Mouse (Mus musculus) intestine, embryonic 15.5 days (tissue): ENCODE results near the gene Slc25a35. TPM values are rescaled to one million over a fixed set of nuclear protein-coding genes. Genes with fewer than 3 reads are reported as not detected.
"Not testable (repeated sequence)": the region's sequence is repeated elsewhere in the genome, so short reads cannot be mapped to it uniquely, and the experiment has no call there.

Experiments
- ATAC-seq: fragments of 200-750 bp; cut with Nextera tagmentation; 2 replicates; pipeline ENCODE4 v1.8.0; 2017; ENCODE audit warnings: moderate TSS enrichment, moderate library complexity
- H3K27ac ChIP-seq: fragments of 300-500 bp; sonication (generic); 2 replicates; pipeline ENCODE4 v1.5.1; 2015; ENCODE audit warnings: mild to moderate bottlenecking, inconsistent platforms
- H3K27me3 ChIP-seq: fragments of 300-500 bp; sonication (generic); replicated peaks from 2 replicates; pipeline ENCODE4 v1.6.1; 2015; ENCODE audit warnings: inconsistent platforms
- H3K36me3 ChIP-seq: fragments of 300-500 bp; sonication (generic); 2 replicates; pipeline ENCODE4 v1.6.1; 2015; ENCODE audit warnings: inconsistent platforms
- H3K4me1 ChIP-seq: fragments of 300-500 bp; sonication (generic); replicated peaks from 2 replicates; pipeline ENCODE4 v1.6.1; 2015; ENCODE audit warnings: inconsistent platforms
- H3K4me2 ChIP-seq: fragments of 300-500 bp; sonication (generic); replicated peaks from 2 replicates; pipeline ENCODE4 v1.6.1; 2015; ENCODE audit warnings: mild to moderate bottlenecking, inconsistent platforms
- H3K4me3 ChIP-seq: fragments of 300-500 bp; sonication (generic); replicated peaks from 2 replicates; pipeline ENCODE4 v1.5.1; 2015; ENCODE audit warnings: inconsistent platforms
- H3K9ac ChIP-seq: fragments of 300-500 bp; sonication (generic); 2 replicates; pipeline ENCODE4 v1.6.1; 2015; ENCODE audit warnings: inconsistent platforms
- H3K9me3 ChIP-seq: fragments of 300-500 bp; sonication (generic); 2 replicates; pipeline ENCODE4 v1.6.1; 2016; ENCODE audit warnings: inconsistent platforms
- WGBS: fragments of 180-500 bp; shearing (Covaris S2); methylation state at CpG from one replicate; pipeline ENCODE4 v1.1.7; 2015; 5-methylcytosine and 5-hydroxymethylcytosine counted together
- polyA plus RNA-seq: library from polyadenylated mRNA; unstranded; fragments of >200 nt; fragmentation: Nextera tagmentation; extraction: Ambion mirVana; gene quantifications from 2 replicates; pipeline ENCODE4 v1.2.1, GENCODE M21; 2015

Gene Slc25a35
- 2.7 and 2.8 TPM in 2 replicates for polyA plus RNA-seq

DNA sequence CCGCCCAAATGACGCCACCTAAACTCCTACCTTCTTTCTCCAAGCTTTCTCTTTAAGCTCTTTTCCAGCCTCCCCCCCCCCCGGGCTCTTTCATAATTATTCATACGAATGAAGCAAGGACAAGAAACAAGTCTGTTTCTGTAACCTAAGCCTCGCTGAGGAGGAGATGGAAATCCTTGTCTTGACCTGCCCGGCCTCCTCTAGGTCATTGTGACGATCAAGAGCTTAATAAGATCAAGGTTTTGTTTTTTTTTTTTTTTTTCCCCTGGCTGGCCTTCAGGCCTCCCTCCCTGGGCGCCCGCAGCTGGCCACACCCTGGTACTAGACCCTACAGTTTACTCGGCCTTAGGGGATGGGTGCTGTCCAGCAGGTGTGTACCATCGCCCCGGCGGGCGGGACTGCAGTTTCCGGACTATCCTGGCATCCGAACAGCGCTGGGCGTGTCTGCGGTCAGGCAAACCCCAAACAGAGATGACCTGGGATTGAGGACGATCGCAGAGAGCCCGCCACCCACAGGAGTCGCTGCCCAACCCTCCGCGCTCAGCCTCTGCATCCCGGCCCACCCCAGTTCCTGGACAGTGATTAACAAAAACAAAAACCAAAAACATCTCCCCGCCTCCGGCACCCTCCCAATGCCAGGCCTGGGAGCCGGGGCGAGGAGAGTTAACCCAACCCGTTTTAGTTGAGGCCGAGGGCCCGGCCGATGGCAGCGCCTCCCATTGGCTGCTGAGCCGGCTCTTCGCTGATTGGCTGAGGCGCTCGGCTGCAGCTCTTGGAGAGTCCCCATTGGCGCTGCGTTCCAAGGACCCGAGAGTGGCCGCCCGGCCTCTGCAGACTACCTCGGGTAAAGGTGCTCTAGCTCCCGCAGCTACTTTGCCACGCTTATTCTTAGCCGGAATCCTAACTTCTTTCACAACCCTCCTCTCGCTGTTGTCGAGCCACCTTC, at the start of gene Slc25a35:
Slc25a35 (plus strand) TSS at position 795 of the 946 bp plus-strand sequence.
- Histone ChIP-seq H3K4me3 (peak within 1 kb of the TSS; percentile 53), H3K9ac (peak within 1 kb of the TSS; percentile 50), H3K4me2 (peak within 1 kb of the TSS; percentile 96), H3K27me3 (no peaks in the 10 kb centered on the region), H3K27ac (0 out of 2 replicates have a peak within 1 kb of the TSS, but pooled peaks have one; percentile 19), H3K36me3 (no peaks in the 10 kb centered on the region), H3K9me3 (no peaks in the 10 kb centered on the region), H3K4me1 (peaks cover 20% of the 10 kb centered on the region)
- peak; percentile 98 for ATAC-seq
- WGBS = under 1% methylated on average over 50 of the region's 50 CpGs

- Histone ChIP-seq H3K27ac (no peak overlapping the region), H3K4me2 (no peak overlapping the region), H3K4me3 (no peak overlapping the region), H3K9me3 (no peaks in the 10 kb centered on the region), H3K9ac (no peak overlapping the region), H3K4me1 (no peaks in the 10 kb centered on the region), H3K36me3 (no peaks in the 10 kb centered on the region), H3K27me3 (no peaks in the 10 kb centered on the region)
- WGBS = 56% methylated on average over 3 of the region's 3 CpGs
- ATAC-seq = no peak
These were observed 44.7 kb upstream of the Slc25a35 start for GRCm38 (mm10) chr11:68923191-68923590.

DNA sequence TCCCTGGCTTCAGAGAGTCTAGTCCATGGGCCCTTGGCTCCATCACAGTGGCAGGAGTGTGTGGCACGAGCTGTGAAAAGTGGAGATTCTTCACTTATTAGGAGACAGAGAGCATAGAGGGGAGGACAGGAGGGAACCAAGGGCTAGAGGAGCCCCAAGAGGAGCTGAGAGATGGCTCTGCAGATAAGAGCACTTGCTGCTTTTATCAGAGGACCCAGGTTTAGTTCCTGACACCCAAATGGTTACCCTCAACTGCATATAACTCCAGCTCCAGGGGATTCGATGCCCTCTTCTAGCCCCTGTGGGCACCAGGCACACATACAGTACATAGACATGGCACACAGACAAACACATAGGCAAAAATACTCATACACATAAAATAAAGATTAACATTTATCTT, 43.2 kb upstream of the Slc25a35 start:
- Histone ChIP-seq H3K4me2 (no peak overlapping the region), H3K9me3 (no peaks in the 10 kb centered on the region), H3K36me3 (no peaks in the 10 kb centered on the region), H3K9ac (no peak overlapping the region), H3K27ac (no peak overlapping the region), H3K4me3 (no peak overlapping the region), H3K27me3 (no peaks in the 10 kb centered on the region), H3K4me1 (no peaks in the 10 kb centered on the region; the same call in 1 of the 2 replicates)
- ATAC-seq = no peak
- 94% methylated on average over 2 of the region's 2 CpGs for WGBS

DNA sequence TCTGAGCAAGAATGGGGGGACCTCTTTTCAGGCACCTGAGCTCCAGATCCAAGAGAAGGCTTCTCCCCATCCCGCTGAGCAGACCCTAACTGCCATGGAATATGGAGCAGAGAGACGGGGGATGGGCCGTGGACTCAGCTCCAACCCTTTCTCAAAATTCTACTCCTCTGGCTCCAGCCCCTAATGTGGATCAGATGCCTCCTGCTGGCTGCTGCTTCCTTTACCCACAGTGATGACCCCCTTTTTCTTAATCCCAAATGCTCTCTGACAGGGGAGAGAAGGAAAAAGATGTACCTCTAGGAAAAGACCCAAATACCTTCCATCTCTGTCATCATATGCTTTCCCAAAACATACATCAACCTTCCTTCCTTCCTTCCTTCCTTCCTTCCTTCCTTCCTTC, 41.0 kb upstream of the Slc25a35 start, which contains the start of gene Odf4:
Odf4 (minus strand) TSS at position 101 of the 400 bp plus-strand sequence.
- Histone ChIP-seq H3K27ac (no peak within 1 kb of the TSS), H3K9me3 (no peaks in the 10 kb centered on the region), H3K4me3 (no peak within 1 kb of the TSS), H3K9ac (no peak within 1 kb of the TSS), H3K4me1 (no peaks in the 10 kb centered on the region; the same call in 1 of the 2 replicates), H3K4me2 (no peak within 1 kb of the TSS), H3K36me3 (no peaks in the 10 kb centered on the region), H3K27me3 (no peaks in the 10 kb centered on the region)
- ATAC-seq = no peak
- WGBS = 75% methylated on average over 3 of the region's 3 CpGs

DNA sequence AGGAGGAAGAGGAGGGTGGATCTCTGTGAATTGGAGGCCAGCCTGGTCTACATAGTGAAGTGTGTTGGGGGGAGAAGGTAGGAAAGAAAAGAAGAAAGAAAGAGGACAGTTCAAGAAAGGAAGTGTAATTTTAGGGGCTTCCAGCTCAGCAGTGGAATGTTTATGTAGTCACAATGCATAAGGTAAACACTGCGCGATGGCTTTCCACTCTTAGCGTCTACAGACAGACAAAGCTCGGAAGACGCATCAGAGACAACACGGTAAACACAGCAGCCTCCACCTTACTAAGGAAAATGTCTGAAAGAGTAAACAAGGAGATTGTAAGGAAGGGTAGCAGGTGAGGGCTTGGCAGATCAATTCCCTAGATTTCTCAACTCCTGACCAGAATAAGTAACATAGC, 38.0 kb upstream of the Slc25a35 start:
- WGBS = 21% methylated on average over 6 of the region's 6 CpGs
- no peaks in the 10 kb centered on the region for H3K9me3 ChIP-seq
- no peak overlapping the region for H3K27ac ChIP-seq
- H3K36me3 ChIP-seq = no peaks in the 10 kb centered on the region
- no peak overlapping the region for H3K4me2 ChIP-seq
- no peaks in the 10 kb centered on the region; the same call in 1 of the 2 replicates for H3K4me1 ChIP-seq
- no peak overlapping the region for H3K4me3 ChIP-seq
- H3K9ac ChIP-seq = no peak overlapping the region
- no peaks in the 10 kb centered on the region for H3K27me3 ChIP-seq
- no peak for ATAC-seq

DNA sequence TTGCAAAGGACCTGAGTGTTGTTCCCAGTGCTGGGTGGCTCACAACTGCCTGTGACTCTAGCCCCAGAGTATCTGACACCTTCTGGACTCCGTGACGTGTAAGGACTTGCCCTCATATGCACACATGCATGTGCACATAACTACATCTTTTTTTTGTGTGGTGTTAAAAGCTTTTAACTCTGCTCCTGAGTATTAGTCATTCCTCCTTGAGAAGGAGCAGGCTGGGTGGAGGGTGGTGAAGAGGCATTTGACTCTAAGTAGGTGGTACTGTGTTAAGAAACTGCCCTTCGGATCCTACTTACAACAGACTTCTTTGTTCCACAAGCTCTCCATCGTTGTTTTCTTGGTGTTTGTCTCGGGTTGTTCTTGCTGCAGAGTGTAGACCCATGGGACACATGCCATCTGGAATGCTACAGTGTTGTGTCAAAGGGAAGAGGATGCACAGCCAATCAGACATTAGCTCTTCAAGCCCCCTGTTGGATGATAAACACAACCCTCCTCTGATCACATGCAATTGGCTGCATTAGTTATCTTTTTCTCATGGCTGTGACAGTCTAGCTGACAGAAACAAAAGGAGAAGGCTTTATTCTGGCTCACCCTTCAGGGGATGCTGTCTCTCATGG, 33.9 kb upstream of the Slc25a35 start:
- WGBS = 66% methylated on average over 5 of the region's 5 CpGs
- Histone ChIP-seq H3K36me3 (no peaks in the 10 kb centered on the region), H3K27me3 (no peaks in the 10 kb centered on the region), H3K4me1 (no peaks in the 10 kb centered on the region; the same call in 1 of the 2 replicates), H3K9ac (no peak overlapping the region), H3K9me3 (no peaks in the 10 kb centered on the region), H3K27ac (no peak overlapping the region), H3K4me2 (no peak overlapping the region), H3K4me3 (no peak overlapping the region)
- no peak for ATAC-seq

DNA sequence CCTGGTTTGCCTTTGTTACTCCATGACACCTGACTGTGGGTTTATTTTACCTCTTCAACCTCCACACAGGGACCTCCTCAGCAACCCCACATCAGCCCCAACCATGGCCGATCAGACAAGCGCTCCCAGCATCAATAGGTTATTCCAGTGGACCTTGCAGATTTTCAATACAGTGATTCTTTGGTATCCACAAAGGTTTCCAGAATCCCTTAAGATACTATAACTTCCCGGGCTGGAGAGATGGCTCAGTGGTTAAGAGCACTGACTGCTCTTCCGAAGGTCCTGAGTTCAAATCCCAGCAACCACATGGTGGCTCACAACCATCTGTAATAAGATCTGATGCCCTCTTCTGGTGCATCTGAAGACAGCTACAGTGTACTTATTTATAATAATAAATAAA, 31.0 kb upstream of the Slc25a35 start:
- H3K36me3 ChIP-seq, H3K27ac ChIP-seq, H3K9me3 ChIP-seq, H3K4me2 ChIP-seq, H3K27me3 ChIP-seq, ATAC-seq, H3K4me1 ChIP-seq, H3K4me3 ChIP-seq, H3K9ac ChIP-seq: not testable (repeated sequence)
- WGBS = 84% methylated on average over 4 of the region's 4 CpGs

DNA sequence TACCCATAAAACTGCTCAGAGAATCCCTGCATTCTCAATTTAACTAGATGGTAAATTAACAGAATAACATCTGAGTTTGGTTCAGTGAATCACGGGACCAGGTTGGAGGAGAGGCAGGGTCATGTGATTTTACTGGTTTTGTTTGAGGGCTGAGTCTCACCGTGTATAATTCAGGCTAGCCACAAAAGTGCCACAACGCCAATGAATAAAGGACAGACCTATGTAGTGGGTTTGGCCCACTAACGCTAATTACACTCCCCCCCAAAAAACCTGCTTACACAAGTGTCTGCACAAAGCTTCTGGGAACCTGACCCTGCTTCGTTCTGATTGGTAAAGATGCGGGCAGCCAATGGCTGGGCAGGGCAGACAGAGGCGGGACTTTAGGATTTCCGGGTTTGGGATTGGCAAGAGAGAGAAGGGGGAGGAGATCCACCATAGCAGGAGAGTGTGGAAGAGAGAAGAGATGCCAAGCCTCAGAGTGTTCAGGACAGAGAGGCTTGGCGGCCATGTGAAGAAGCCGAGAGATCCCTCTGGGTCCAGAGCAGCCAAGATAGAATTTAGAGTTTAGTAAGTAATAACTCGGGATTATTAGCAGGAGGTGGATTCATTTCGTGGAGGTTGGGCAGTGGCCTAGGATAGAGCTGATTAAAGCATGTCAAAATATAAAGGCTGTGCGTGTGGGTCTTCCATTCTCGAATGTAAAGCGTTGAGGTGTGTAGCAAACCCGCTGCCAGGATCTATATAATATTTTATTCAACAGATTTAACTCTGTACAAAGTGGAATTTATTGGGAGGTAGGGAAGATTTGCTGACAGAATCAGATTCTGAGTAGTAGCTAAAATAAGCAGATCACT, 28.3 kb upstream of the Slc25a35 start:
- Histone ChIP-seq H3K4me3 (peak overlapping the region; percentile 50), H3K4me2 (peak overlapping the region; percentile 60), H3K27me3 (no peaks in the 10 kb centered on the region), H3K9me3 (no peaks in the 10 kb centered on the region), H3K27ac (peak overlapping the region; percentile 36; the same call in 1 of the 2 replicates), H3K4me1 (no peaks in the 10 kb centered on the region), H3K9ac (peak overlapping the region; percentile 60), H3K36me3 (no peaks in the 10 kb centered on the region)
- 1% methylated on average over 16 of the region's 16 CpGs for WGBS
- peak; percentile 100 for ATAC-seq

DNA sequence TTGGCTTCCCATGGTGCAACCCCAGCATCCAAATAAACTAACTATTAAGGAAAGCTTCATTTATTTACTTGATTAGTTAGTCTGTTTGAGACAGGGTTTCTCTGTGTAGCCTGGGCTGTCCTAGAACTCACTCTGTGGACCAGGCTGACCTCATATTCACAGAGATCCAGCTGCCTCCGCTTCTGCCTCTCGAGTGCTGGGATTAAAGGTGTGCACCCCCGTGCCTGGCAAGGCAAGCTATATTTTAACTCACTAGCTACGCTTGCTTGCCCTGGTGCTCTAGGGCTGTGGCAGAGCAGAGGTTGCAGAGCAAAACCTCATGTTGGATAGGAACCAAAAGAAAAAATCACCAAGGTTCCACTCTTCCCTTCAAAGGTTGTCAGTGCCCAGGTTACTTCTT, 27.4 kb upstream of the Slc25a35 start:
- Histone ChIP-seq H3K36me3 (no peaks in the 10 kb centered on the region), H3K4me2 (peak overlapping the region; percentile 60), H3K27me3 (no peaks in the 10 kb centered on the region), H3K9ac (peak overlapping the region; percentile 60), H3K4me3 (peak overlapping the region; percentile 50), H3K9me3 (no peaks in the 10 kb centered on the region), H3K27ac (no peak overlapping the region), H3K4me1 (no peaks in the 10 kb centered on the region)
- WGBS = 52% methylated on average over 4 of the region's 4 CpGs
- ATAC-seq = no peak

DNA sequence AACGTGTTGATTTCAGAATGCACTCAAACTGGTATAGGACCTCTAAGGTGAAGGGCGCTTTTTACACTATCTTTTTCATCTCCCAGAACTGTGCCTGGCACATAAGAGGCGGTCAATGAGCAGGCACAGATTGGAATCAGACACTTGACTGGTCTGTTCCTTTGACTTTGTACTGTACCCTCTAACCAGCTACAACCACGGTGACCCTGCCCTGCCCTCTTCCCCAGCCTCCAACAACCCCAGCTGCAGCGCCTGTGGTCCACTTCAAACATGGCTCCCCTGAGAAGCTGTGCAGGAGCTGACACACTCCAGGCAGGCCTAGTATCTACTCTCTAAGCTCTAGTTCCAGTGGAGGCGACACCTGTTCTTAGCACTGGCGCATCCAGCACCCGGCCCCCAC, 25.2 kb upstream of the Slc25a35 start:
- no peaks in the 10 kb centered on the region for H3K36me3 ChIP-seq
- no peak overlapping the region for H3K27ac ChIP-seq
- no peaks in the 10 kb centered on the region; the same call in none of the 2 replicates for H3K27me3 ChIP-seq
- 85% methylated on average over 8 of the region's 8 CpGs for WGBS
- H3K9ac ChIP-seq = no peak overlapping the region
- no peak overlapping the region for H3K4me3 ChIP-seq
- no peak for ATAC-seq
- no peak overlapping the region for H3K4me2 ChIP-seq
- H3K4me1 ChIP-seq = 0 out of 2 replicates have a peak, but pooled peaks cover 6% of the 10 kb centered on the region
- no peaks in the 10 kb centered on the region for H3K9me3 ChIP-seq

DNA sequence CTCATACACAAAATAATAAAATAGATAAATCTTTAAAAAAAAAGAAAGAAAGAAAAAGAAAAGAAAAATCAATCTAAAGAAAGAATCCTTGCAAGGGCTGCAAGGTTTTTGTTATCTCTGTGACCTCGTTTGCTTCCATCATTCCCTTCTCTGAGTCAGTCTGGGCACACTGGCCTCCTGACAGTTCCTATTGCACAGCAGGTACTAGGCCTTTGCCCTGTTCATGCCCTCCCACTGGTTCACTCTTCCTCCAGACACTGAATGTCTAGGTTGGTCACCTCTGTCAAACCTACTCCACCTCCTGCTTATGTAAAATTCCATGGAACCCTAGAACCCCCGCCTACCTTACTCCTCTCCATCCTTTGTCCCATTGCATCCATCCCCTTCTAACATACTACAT, 22.7 kb upstream of the Slc25a35 start:
- no peak overlapping the region for H3K9ac ChIP-seq
- no peak overlapping the region for H3K4me2 ChIP-seq
- H3K9me3 ChIP-seq = no peaks in the 10 kb centered on the region
- no peak overlapping the region for H3K4me3 ChIP-seq
- WGBS = 77% methylated on average over 2 of the region's 2 CpGs
- H3K27me3 ChIP-seq = no peaks in the 10 kb centered on the region; the same call in none of the 2 replicates
- H3K36me3 ChIP-seq = no peaks in the 10 kb centered on the region
- no peak for ATAC-seq
- 0 out of 2 replicates have a peak, but pooled peaks cover 6% of the 10 kb centered on the region for H3K4me1 ChIP-seq
- no peak overlapping the region for H3K27ac ChIP-seq
